Mouse (Mus musculus) embryonic facial prominence, embryonic 10.5 days (tissue): Measurements from ENCODE around the gene Dclre1c. TPM values are rescaled to one million over a fixed set of nuclear protein-coding genes. Genes with fewer than 3 reads are reported as not detected.
A peak's percentile ranks its signal among the peaks of the same experiment; 100 is the strongest.

Experiments used
- DNase-seq: peaks from one replicate; pipeline ENCODE4 v3.0.0-alpha.2; 2017; ENCODE audit warnings: low spot score
- H3K27ac ChIP-seq: fragments of 300-500 bp; sonication (generic); replicated peaks from 2 replicates; pipeline ENCODE4 v1.5.1; 2016; ENCODE audit warnings: mild to moderate bottlenecking
- H3K27me3 ChIP-seq: fragments of 300-500 bp; sonication (generic); replicated peaks from 2 replicates; pipeline ENCODE4 v1.6.1; 2016; ENCODE audit warnings: low read depth, mild to moderate bottlenecking; ENCODE audit not compliant: poor library complexity, severe bottlenecking
- H3K36me3 ChIP-seq: fragments of 300-500 bp; sonication (generic); replicated peaks from 2 replicates; pipeline ENCODE4 v1.6.1; 2016; ENCODE audit warnings: mild to moderate bottlenecking, moderate library complexity
- H3K4me1 ChIP-seq: fragments of 300-500 bp; sonication (generic); 2 replicates; pipeline ENCODE4 v1.6.1; 2016
- H3K4me3 ChIP-seq: fragments of 300-500 bp; sonication (generic); 2 replicates; pipeline ENCODE4 v1.5.1; 2016; ENCODE audit warnings: mild to moderate bottlenecking, moderate library complexity
- H3K9me3 ChIP-seq: fragments of 300-500 bp; sonication (generic); 2 replicates; pipeline ENCODE4 v1.6.1; 2016; ENCODE audit warnings: mild to moderate bottlenecking
- WGBS: fragments of 180-500 bp; shearing (Covaris S2); methylation state at CpG from one replicate; pipeline ENCODE4 v1.1.7; 2016; 5-methylcytosine and 5-hydroxymethylcytosine counted together
- polyA plus RNA-seq: library from polyadenylated mRNA; unstranded; fragments of >200 nt; fragmentation: Nextera tagmentation; extraction: Ambion mirVana; gene quantifications from 2 replicates; pipeline ENCODE4 v1.2.1, GENCODE M21; 2016

Dclre1c gene
- polyA plus RNA-seq, 1 experiment from 2014 or later: 8.5 TPM

DNA sequence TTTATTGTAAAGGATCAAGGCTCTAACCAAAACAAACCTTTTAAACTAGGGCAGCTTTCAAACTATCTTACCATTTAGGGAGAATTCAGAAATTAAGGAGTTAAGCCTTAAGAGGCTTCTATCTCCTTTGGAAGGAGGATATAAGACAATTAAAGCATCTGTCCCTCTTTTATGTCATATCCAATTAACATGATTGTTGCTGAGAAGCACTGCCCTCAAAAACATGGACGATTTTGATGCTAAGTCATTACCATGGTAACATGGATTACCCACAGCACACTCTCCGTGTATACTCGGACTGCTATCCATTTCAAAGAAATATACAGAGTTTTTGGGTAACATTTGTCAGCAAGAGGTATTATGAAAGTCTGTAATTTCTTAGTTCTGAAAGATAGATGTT lies 65.9 kb downstream of the Dclre1c start:
- H3K27ac ChIP-seq: no peak overlapping the region
- DNase-seq: no peak
- H3K36me3 ChIP-seq: peaks cover 59% of the 10 kb centered on the region
- no peaks in the 10 kb centered on the region for H3K27me3 ChIP-seq
- H3K9me3 ChIP-seq: no peaks in the 10 kb centered on the region
- 92% methylated on average over 3 of the region's 3 CpGs for WGBS
- no peak overlapping the region for H3K4me3 ChIP-seq
- no peaks in the 10 kb centered on the region for H3K4me1 ChIP-seq

DNA sequence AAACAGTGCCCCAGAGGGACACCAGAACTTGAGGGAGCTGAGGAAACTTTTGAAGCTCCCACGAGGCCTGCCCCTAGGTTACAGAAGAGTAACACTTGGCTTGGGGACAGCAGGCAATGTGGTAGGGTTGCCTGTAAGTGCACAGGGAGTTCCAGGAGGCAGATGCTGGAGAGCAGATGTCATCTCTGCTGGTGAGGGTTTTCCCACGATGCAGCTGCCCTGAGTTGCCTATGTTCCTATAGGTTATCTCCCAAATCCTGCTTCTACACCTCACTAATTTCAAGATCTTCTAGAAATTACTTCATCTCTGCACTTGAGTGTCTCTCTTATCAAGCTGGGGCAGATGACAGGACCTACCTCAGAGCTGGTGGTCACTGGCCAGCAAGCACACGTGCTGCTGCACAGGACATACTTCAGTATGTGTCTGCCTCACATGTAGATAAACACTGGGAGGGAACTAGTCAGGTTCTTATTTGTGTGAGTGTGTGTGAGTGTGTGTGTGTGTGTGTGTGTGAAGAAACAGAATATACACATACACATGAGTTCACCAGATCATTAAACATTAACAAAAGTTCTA lies 70.0 kb downstream of the Dclre1c start:
- no peak overlapping the region for H3K4me3 ChIP-seq
- H3K9me3 ChIP-seq: no peaks in the 10 kb centered on the region
- no peaks in the 10 kb centered on the region for H3K27me3 ChIP-seq
- no peak overlapping the region for H3K27ac ChIP-seq
- no peaks in the 10 kb centered on the region for H3K4me1 ChIP-seq
- WGBS: 89% methylated on average over 3 of the region's 3 CpGs
- DNase-seq: no peak
- H3K36me3 ChIP-seq: peaks cover 94% of the 10 kb centered on the region

DNA sequence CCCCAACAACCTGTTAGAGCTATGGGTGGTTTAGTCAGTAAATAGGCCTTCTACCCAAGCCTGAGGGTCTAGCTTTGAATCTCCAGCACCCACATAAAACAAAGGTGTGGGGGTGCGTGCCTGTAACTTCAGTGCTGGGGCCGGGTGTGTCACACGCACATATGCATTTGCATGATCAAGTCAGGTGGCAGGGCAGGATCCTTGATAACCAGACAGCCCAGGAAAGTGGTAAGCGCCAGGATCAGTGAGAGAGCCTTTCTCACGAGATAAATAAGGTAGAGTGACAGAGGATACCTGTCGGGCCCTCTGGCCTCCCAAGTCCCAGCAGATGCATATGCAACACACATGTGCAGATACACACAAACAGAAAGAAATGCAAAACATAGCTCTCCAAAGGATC lies 75.6 kb downstream of the Dclre1c start:
- no peaks in the 10 kb centered on the region for H3K9me3 ChIP-seq
- no peak for DNase-seq
- no peak overlapping the region for H3K4me3 ChIP-seq
- peaks cover 87% of the 10 kb centered on the region for H3K36me3 ChIP-seq
- 96% methylated on average over 6 of the region's 6 CpGs for WGBS
- no peak overlapping the region for H3K27ac ChIP-seq
- H3K27me3 ChIP-seq: no peaks in the 10 kb centered on the region
- H3K4me1 ChIP-seq: no peaks in the 10 kb centered on the region

DNA sequence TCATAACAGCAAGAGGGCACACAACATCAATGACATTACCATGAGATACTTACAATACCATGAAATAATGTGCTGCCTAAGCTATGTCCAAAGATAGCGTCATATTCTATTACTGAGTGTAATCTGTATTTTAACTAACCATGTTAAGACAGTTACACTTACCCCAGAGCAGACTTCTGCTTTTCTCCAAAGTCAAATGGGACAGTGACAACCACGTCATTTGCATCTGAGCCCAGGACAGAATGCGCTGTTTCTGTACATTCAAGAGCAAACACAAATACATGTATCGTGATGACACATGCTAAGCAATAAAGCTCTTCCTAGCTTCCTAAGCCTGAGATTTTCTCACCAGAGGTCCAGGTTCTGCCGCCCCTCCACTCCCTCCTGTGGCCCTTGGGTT lies 77.0 kb downstream of the Dclre1c start:
- Histone ChIP-seq H3K4me3 (no peak overlapping the region), H3K4me1 (no peaks in the 10 kb centered on the region), H3K27me3 (no peaks in the 10 kb centered on the region), H3K36me3 (peaks cover 88% of the 10 kb centered on the region), H3K27ac (no peak overlapping the region), H3K9me3 (no peaks in the 10 kb centered on the region)
- 95% methylated on average over 5 of the region's 5 CpGs for WGBS
- no peak for DNase-seq

DNA sequence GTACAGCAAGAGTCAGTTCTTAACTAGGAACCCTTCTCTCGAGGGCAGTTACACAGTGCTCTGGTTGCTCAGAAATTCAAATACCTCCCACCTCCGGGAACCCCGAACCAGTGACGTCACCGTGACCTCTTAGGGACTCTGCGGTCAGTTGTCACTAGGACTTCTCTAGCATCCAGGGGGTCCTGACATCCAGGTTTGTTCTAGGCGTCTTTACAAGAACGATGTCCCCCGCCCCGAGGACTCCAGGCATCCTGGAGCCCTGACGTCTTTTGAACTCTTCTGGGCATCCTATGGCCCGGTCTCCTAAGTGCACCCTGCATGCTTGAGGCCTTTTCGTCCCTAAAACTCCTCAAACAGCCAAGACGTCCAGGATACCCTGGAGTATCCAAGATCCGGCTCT lies 88.1 kb downstream of the Dclre1c start:
- H3K4me1 ChIP-seq: peaks cover 18% of the 10 kb centered on the region
- peaks cover 40% of the 10 kb centered on the region for H3K36me3 ChIP-seq
- H3K27me3 ChIP-seq: no peaks in the 10 kb centered on the region
- WGBS: under 1% methylated on average over 15 of the region's 15 CpGs
- H3K9me3 ChIP-seq: no peaks in the 10 kb centered on the region
- H3K27ac ChIP-seq: peak overlapping the region; percentile 93
- peak overlapping the region; percentile 92 for H3K4me3 ChIP-seq
- DNase-seq: peak; percentile 65

DNA sequence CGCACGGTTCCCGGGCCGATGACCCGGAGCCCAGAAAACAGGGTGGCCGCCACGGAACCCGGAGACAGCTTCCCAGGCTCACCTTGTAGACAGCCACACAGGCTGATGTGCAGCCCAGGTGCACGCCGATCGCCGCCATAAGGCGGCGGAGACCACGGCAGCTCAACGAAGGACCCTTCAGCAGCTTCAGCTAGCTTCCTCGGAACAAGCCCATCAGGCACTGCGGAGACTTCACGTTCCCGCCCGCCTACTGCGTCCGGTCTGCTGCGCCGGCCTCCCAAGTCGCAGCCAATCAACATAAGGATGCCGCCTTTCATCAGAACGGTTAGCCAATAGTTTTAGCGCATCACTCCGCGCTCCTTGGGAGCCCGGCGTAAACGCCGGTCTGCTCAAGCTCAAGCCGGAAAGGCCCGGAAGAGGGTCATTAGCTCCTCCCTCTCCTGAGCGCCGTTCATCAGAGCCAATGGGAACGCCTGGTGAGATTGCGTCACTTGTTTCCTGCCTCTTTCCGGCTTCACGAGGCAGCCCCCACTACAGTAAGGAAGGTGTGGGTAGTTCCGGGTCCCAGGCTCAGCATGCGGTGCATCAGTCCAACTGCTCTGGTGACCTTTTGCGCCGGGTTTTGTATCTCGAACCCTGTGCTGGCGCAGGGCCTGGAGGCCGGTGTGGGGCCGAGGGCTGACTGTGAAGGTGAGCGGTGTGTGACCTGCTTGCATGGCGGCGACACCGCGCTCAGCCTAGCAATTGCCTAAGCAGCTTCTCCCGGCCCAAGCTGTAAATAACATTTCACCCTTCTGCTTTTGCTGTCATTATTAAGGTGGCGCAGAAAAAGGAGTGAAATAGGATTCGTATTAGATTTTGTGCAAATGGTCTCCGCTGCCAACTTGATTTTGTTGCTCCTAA lies 88.9 kb downstream of the Dclre1c start, which contains the start of the genes Gm45902, Hspa14 and Cdnf:
Gene Gm45902 (minus strand): TSS at position 239 of the 903 bp plus-strand sequence.
Gene Hspa14 (minus strand): TSS at position 263 of the 903 bp plus-strand sequence.
Gene Cdnf (plus strand): TSS at position 479 of the 903 bp plus-strand sequence.
- Histone ChIP-seq H3K36me3 (peaks cover 32% of the 10 kb centered on the region), H3K9me3 (no peaks in the 10 kb centered on the region), H3K27ac (peak within 1 kb of the TSS; percentile 93), H3K27me3 (no peaks in the 10 kb centered on the region), H3K4me3 (peak within 1 kb of the TSS; percentile 92), H3K4me1 (peaks cover 18% of the 10 kb centered on the region)
- WGBS: under 1% methylated on average over 60 of the region's 60 CpGs
- DNase-seq: peak; percentile 96

Other genes starting within 250 kb of the Dclre1c start
- gene Nmt2, start 139.9 kb upstream of the Dclre1c start, polyA plus RNA-seq: 50.3 and 50.8 TPM in 2 replicates
- 19.0 and 20.5 TPM in 2 replicates for gene Rpp38, start 91.5 kb upstream of the Dclre1c start, polyA plus RNA-seq
- 0.31 and 0.41 TPM in 2 replicates for gene Acbd7, start 88.0 kb upstream of the Dclre1c start, polyA plus RNA-seq
- gene Olah, start 26.9 kb upstream of the Dclre1c start, polyA plus RNA-seq: not detected in 2 replicates
- gene Meig1, start 1.5 kb upstream of the Dclre1c start, polyA plus RNA-seq: 0.41 and 0.84 TPM in 2 replicates
- gene Suv39h2, start 50.9 kb downstream of the Dclre1c start, polyA plus RNA-seq: 37.1 and 37.6 TPM in 2 replicates
- gene Gm45902, start 88.7 kb downstream of the Dclre1c start, polyA plus RNA-seq: 10.7 TPM in 2 replicates
- gene Hspa14, start 88.7 kb downstream of the Dclre1c start, polyA plus RNA-seq: 126 and 138 TPM in 2 replicates
- 0.12 and 0.18 TPM in 2 replicates for gene Cdnf, start 88.9 kb downstream of the Dclre1c start, polyA plus RNA-seq
- gene Fam107b, start 146.4 kb downstream of the Dclre1c start, polyA plus RNA-seq: 53.8 and 60.4 TPM in 2 replicates